Mouse (Mus musculus): ENCODE measurements around the gene Aar2.

- TF ChIP-seq CTCF (IDR thresholded peaks at IDR 0.05; ENCODE audit: borderline replicate concordance, insufficient read depth, low read depth, low read length) (no peak), POLR2A (IDR thresholded peaks at IDR 0.05; ENCODE audit: borderline replicate concordance, insufficient read depth, low read length) (no peak)
These were observed 14.4 kb downstream of the Aar2 start for GRCm38 (mm10) chr2:156561808-156562207.

All from cerebellum, adult 2 months (tissue).